Mouse (Mus musculus) kidney, postnatal 4 days (tissue): ENCODE data around the gene Pde2a.
"Not testable (repeated sequence)": the region's sequence is repeated elsewhere in the genome, so short reads cannot be mapped to it uniquely, and the experiment has no call there.

Experiments
- DNase-seq, 2 experiments: peaks; one replicate each; pipeline ENCODE4 v3.0.0; 2021; ENCODE audit warnings: mixed read lengths in 2 of 2

The Pde2a gene

GRCm38 (mm10) chr7:101526484-101526883 lies 105.0 kb downstream of the Pde2a start:
- DNase-seq = no peak

GRCm38 (mm10) chr7:101534428-101534827 lies 112.9 kb downstream of the Pde2a start:
- DNase-seq = no peak

- no peak for DNase-seq
Measured at GRCm38 (mm10) chr7:101535102-101535501, 113.6 kb downstream of the Pde2a start.

DNA sequence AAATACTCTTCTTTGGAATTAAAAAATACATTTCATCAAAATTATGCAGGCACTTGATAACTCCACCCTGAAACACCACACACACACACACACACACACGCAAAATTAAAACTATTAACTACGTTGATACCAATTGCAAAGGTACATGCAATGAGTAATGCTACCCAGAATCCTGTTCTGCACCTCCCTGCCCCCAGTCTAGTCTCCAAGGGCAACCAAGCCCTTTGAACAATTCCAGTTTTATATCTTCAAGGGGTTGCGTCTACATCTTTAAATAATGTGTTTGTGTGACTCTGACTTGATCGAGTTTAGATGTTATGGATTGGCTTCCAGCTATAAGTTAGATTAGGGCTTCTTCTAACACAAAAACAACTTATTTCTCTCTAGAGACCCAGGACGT lies 114.0 kb downstream of the Pde2a start:
- no peak for DNase-seq

- DNase-seq = peak; percentile 20 to 22
Measured at GRCm38 (mm10) chr7:101537541-101537940, 116.0 kb downstream of the Pde2a start.

GRCm38 (mm10) chr7:101538141-101538933 lies 116.8 kb downstream of the Pde2a start:
- peak; percentile 32 to 42 for DNase-seq

- DNase-seq = no peak
Measured at GRCm38 (mm10) chr7:101539774-101540173, 118.3 kb downstream of the Pde2a start.

GRCm38 (mm10) chr7:101540684-101541083 lies 119.2 kb downstream of the Pde2a start:
- peak in 1 of 2 experiments; percentile 19 for DNase-seq

DNA sequence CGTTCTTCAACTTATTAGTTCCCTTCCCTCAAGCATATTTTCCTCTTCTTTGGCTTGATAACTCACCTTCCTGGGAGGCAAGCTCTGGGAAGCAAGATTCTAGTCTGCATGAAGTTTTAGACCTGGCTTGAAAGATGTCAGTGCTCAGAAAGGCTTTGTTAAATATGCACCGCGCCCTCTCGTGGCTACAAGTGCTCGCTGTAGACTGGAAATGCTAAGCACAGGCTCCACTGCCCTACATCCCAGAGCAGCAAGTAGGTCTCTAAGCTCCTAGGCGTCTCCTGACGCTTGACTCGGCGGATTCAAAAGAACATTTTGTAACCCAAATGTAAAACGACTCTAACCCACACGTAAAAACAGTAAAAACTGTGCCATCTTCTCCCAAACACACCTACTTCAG lies 119.6 kb downstream of the Pde2a start:
- peak; percentile 84 to 88 for DNase-seq

DNA sequence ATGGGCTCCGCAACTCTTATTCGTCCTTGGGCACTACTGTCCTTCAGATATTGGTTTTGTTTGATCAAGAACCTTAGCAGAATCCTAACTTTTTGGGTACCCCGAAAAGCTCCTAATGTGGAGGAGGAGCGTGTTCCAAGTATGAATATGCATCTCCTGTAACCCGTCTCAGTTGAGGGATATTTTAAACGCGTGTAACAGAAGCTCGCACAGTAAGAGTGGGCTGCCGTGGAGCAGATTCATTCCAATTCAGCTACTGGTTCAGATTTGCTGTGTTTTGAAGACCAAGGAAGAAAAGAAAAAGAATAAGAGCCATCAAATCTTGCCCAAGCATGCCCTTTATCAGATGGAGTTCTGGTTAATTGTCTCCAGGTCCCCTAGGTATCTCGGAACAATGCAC lies 120.2 kb downstream of the Pde2a start:
- no peak for DNase-seq

DNA sequence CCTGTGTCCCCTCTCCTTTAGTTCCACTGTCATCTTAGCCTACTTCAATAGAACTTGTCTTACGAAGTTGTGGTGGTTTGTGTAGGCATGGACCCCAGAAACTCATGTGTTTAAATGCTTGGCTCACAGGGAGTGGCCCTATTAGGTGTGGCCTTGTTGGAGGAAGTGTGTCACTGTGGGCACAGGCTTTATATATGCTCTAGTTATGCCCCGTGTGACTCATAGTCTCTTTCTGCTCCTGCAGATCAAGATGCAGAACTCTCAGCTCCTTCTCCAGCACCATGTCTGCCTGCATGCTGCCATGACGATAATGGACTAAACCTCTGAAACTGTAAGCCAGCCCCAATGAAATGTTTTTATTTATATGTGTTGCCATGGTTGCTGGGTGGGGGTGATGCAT lies 126.2 kb downstream of the Pde2a start:
- no peak for DNase-seq

DNA sequence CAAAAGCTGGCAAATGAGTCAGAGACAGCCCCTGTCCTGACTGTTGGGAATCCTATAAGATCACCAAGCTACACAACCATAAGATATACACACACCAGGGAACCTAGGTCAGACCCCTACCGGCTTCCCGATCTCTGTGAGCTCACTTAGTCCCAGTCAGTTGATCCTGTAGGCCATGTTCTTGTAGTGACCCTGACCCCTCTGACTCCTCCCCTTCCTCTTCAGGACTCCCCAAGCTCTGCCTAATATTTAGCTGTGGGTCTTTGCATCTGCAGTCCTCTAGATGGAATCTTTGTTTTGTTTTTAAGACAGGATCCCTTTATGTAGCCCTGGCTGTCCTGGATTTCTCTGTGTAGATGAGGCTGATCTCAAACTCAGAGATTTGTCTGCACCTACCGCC lies 127.8 kb downstream of the Pde2a start:
- DNase-seq = no peak

DNA sequence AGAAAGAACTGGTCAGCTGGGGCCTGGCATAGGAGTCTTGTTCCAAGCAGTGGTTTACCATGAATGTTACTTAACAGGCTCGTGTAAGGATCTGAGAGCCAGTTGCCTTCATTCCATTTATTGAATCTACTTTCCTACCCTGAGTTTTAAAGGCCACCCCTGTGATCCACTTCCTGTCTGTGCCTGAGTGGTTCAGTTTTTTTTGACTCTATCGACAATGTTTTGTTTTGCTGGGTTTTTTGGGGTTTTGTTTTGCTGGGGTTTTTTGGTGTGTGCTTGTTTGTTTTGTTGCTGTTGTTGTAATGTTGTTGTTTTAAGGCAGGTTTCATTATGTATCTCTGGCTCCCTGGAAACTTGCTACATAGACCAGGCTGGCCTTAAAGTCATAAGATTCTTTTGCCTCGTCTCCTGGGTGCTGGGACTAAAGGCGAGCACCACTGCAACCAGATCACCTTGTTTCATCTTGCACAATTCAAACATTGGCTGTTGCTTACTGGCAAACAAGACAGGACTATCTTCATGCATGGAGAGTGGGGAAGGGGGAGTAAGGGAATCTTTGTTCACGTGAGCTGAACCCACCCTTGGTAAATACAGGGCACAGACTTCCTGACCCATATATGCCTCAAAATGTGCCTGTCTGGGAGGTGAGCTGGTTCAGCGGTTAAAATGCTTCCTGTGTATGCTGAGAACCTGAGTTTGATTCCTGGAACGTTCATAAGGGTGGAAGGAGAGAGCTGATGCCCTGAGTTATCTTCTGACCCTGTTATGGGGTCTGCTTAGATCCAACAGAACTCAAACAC lies 129.4 kb downstream of the Pde2a start:
- no peak for DNase-seq

DNA sequence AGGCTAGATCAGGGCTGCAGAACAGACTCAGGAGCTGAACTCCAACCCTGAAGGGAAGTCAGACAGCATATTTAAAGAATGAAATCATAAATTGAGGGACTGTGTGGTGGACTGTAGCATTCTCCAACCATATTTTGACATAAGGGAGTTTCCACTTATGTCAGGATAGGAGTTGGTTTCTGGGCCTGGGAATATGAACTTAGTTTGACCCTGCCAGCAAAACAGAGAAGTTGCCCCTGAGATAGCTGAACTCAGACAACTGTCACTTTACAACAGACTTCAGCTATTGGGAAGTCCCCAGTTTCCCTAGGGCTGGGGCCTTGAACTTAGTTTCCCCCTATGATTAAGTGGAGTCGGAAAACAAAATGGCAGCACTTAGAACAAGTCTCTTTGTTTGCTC lies 130.0 kb downstream of the Pde2a start:
- no peak for DNase-seq

GRCm38 (mm10) chr7:101555473-101555872 lies 134.0 kb downstream of the Pde2a start:
- not testable (repeated sequence) for DNase-seq

DNA sequence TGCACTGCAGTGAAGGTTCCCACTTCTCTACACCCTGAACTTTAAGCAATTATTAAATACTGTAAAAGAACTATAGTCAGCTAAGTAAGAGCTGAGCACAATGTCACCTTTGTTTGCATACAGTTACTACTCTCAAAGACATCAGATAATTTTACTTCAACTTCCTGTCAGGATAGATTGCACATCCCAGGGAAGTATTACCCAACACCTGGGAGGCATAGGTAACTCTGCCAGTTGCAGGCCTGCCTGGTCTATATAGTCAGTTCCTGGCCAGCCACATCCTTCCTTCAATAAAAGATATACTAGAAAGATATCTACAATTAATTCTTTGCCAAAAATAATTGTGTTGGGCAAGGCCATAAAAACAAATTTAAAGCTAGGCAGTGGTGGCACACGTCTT lies 135.9 kb downstream of the Pde2a start:
- DNase-seq = no peak

GRCm38 (mm10) chr7:101559393-101559792 lies 137.9 kb downstream of the Pde2a start:
- DNase-seq = not testable (repeated sequence)
